Mouse (Mus musculus) 3T3-L1 (cell line): ENCODE measurements around the gene Smc1a.

Experiments used
- DNase-seq: peaks from one replicate; pipeline ENCODE4 v3.0.0-alpha.2; 2015; ENCODE audit warnings: low read depth, low spot score

Gene Smc1a

GRCm38 (mm10) chrX:152016151-152017145 is at the start of gene Smc1a, which contains the start of gene Ribc1:
Gene Smc1a (plus strand): TSS chrX:152016428.
Gene Ribc1 (minus strand): TSS chrX:152016295.
- peak; percentile 96 for DNase-seq

GRCm38 (mm10) chrX:151999006-151999710 is 17.1 kb upstream of the Smc1a start:
- DNase-seq = no peak

DNA sequence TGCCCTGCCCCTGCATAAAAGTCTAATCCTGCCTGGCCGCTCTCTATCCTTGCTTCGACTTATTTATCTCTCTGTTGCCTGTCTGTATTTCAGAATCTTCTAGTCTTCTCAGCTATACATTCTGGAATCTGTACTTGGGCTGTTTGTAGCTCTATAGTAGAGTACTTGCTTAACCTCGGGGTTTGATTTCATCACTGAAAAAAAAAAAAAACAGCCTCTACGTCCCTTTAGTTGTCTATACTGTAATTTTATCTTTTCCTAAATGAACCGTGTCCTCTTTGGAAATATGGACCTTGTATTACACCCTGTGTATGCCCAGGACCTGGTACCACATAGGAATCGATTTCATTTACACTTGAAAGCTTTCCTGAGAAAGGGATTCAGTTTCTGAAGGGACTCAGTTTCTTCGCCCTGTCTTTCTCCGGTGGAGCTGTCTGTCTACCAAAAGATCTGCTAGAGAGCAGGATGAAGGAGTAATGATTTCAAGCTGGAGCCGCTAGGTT is 15.0 kb upstream of the Smc1a start:
- no peak for DNase-seq

DNA sequence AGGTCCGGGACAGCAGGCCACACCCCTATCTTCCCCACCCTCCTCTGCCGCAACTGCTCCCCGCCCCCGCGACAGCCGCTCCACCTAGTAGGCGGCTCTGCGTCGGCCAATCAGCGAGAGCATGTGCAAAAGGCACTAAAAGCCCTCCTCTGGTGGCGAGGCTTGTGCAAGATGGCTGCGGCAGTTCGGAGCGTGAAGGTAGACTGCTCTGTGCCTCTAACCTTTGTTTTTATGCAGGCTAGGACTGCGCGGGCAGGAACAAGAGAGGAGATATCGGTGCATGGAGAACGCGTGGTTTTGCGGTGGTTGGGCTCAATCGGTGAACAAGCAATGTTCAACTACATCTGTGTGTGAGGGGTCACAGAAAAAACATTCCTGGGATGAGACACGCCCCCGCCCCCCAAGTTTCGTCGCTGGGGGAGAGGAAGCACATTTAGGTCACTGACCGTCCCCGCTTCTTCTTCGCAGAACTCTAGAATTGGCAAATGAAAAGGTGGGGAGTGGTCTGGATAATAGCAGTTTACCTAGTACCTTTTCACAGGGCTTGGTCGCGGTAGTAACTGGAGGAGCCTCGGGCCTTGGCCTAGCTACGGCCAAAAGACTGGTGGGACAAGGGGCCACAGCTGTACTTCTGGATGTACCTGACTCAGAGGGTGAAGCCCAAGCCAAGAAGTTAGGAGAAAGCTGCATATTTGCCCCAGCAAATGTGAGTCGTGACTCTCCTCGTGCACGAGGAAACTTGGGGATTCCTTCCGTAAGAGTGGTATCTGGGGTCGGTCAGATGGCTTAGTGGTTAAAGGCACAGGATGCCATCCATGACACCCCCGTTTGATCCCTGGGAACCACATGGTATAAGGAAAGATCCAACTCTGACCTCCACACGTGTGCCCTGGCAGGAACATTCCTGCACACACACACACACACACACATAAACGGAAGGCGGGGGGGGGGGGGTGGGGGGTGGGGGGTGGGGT is 14.2 kb upstream of the Smc1a start, which contains the start of gene Hsd17b10:
Gene Hsd17b10 (plus strand): TSS at position 109 of the 974 bp plus-strand sequence.
- peak; percentile 90 for DNase-seq

GRCm38 (mm10) chrX:152002865-152003264 is 13.4 kb upstream of the Smc1a start:
- no peak for DNase-seq

DNA sequence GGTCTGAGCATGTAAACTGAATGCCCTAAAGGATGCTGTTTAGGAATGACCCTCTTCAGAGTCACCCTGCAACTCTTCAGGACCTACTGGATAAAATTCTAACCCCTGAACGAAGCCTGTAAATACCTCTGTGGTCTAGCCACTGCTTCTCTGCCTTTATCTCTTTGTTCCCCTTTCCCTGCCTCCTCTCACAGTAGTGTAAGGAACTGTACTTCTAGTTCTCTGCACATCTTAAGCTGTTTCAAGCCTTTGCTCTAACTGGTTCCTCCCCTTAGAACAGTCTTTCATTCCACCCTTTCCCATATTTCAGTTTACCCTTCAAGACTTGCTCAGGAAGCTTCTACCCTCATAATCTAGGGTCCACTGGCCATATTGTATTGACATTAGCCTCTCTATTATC is 8.4 kb upstream of the Smc1a start:
- DNase-seq = no peak

DNA sequence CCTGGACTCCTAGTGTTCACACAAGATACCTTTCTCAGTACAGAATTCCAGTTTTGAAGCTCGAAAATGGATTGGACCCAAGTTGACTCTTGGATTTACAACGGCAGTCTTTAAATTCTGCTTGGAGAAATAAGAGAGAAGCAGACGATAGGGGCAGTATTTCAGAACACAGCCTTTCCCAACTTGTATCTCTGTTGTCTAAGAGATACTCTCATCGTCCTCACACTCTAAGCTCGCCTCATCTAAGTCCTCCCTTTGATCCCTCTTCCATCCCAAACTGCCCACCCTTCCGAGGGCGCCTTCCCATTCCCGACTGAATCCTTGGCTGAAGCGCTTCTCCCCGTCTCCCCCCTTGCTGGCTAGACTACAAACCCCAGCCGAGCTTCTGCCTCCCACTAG is 477 bp upstream of the Smc1a start:
- DNase-seq = peak; percentile 53

- DNase-seq = no peak
These were observed 958 bp downstream of the Smc1a start for GRCm38 (mm10) chrX:152017186-152017585.

GRCm38 (mm10) chrX:152019294-152019693 is 3.1 kb downstream of the Smc1a start:
- DNase-seq = no peak

GRCm38 (mm10) chrX:152039865-152040264 is 23.6 kb downstream of the Smc1a start:
- no peak for DNase-seq

DNA sequence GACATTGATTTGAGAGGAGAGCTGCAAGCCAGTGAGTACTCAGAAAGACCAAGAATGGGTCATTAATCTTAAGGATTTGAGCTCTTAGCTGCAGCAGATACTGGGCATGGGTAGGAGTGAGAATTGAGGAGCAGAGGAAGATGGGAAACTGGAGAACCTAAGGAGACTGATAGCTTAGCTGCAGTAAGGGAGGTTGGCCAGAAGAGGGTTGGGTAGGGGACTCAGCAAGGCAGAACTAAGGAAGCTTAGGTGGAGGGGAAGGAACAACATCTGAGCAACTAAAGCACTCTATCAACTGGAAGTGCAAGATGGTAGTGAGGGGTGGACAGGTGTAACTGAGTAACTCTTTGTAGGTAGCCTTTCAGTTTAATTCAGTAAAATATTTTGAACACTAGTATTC is 31.0 kb downstream of the Smc1a start:
- DNase-seq = peak; percentile 8

DNA sequence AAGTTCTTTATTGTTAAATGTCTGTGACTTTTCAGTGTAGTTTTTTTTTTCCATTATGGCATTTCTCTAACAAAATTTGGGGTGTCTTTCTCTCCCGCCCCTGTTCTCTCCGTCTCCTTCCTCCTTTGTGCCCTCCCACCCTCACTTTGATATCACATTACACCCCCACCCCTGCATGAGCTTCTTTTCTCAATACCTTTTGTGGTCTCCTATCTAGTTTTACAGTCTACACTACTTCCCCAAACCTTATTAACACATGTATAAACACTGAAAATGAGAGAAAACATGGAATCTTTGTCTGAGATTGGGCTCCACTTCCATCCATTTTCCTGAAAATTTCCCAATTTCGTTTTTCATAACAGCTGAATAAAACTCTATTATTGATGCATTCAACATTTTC is 36.3 kb downstream of the Smc1a start:
- DNase-seq = no peak

DNA sequence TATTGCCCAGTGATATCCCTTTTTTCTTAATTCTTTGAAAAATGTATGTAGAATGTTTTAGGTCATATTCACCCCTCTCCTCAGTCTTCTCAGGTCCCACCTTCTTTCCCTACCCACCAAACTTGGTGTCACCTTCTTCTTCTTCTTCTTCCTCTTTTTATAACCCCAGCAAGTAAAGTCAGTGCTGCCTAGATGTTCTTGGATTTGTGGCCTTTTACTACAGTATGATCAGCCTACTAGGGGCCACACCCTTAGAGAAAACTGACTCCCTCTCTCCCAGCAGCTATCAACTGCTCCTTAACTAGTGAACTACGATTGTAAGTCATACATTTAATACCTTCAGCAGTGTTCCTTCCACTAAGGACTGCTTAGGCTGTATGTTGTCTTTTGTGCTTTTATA is 37.9 kb downstream of the Smc1a start:
- DNase-seq = no peak

GRCm38 (mm10) chrX:152065674-152066073 is 49.4 kb downstream of the Smc1a start:
- DNase-seq = no peak

DNA sequence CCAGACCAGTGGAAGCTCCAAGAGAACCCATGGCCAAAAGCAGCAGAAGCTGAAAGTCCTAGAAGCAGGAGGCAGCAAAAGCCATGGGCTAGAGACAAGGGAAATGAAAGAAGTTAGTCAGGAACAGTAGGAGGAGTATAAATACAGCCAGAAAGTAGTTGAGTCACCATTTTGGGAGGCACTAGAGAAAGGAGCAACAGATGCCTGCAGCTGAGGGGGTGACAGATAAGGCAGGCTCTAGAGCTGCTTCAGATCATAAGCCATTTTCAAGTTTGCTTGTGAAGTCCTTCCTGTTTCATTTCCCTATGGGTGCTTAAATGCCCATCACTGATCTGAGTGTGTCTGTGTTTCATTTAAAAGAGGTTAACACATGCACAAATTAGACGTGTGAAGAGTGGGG is 51.6 kb downstream of the Smc1a start:
- peak; percentile 15 for DNase-seq

DNA sequence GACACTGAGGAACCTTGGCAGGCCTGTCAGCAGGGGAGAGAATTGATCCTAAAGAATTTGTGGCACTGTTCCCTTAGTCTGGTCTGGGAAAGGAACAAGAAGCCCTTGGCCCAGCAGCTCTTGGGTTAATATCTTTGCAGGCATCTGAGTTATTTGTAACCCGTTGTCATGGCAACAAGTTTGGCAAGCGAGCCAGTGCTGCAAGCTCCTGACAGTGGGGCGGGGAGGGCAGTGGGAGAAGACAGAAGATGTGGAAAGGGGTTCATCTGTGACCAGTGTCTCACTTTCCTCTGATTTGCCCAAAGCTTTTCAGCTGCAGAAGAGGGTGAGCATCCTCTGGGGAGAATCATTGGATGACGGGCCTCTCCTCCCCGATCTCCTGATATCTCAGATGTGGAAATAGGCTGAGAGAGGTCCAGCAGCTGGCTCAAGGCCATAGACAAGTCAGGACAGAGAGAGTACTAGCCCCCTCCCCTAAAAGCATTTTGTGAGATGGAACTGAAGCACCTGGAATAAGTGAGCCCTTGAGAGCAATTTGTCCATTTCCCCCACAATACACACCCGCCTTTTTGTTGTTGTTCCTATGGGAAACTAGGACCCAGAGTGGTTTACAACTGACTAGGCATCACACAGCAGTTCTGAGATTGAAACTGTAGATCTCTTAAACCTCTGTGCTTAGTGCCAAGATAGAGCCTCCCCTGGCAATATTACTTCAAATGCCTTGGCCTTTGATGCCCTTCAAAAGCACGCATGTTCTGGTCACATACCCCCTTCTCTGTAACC is 73.8 kb downstream of the Smc1a start:
- DNase-seq = peak; percentile 14

DNA sequence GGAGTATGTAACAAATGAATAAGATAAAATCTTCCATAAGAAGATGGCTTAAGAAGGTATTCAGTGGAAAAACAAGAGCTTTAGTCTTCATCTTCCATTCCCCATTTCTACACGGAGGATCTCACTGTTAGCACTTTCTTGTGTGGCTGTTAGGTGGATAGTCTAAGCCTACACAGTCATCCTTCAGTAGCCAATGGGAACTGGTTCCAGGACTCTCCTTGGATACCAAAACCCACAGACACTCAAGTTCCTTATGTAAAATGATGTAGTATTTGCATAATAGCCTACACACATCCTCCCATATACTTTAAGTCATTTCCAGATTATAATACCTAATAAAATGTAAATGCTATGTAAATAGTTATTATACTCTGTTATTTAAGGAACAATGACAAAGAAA is 81.3 kb downstream of the Smc1a start:
- DNase-seq = no peak
